Mouse (Mus musculus) R1 (cell line): ENCODE results near the gene N4bp1.
A peak's percentile ranks its signal among the peaks of the same experiment; 100 is the strongest.

Source experiments
- DNase-seq: peaks from one replicate; pipeline ENCODE4 v3.0.0-alpha.2; 2018; ENCODE audit warnings: low read depth, low spot score

The N4bp1 gene

DNA sequence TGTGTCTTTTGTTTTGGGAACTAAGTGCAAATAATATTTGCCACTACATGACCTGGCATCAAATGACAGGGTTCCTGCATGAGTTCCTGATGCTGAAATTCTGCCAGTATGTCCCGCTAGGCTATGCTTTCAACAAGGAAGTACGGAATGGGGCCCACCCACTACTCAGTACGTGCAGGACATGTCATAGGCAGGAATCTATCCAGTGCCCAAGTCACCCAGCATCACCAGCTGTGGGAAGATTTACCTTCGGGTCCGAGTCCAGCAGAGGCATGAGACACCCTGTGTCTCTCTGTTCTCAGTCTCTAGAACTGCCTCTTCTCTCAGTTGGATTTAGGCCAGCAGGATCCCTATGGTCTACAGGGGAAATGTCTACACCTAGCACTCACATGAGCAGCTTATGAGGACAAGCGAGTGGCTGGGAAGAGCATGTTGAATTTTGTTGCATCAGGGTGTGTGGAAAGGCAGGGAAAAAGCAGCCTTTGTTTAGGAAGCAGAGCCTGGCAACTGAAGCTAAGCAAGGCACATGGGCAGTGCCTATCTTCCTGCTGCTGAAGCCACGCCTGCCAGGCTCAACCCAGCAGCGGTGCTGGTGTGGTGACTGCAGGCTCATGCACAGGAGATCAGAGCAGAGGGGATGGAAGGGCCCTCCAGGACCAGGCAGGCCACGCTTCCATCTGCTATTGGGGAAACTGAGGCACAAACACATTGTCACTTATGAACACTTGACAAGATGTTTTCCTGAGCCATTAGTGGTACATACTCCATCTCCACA, 59.2 kb downstream of the N4bp1 start:
- DNase-seq: no peak

DNA sequence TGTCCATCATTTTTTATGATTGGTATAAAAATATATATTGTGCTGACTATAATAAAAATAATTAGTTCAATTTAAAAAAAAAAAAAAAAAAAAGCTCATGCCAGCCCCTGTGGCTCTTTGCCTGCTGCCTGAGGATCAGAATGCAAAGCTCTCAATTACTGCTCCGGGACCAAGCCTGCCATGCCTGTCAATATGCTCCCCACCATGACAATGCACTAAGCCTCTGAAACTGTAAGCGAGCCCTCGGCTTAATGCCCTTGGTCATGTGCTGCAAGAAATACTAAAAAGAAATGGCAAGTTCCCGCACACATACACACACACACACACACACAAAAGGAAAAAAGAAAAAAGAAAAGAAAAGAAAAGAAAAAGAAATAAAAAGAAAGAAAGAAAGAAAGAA, 60.3 kb downstream of the N4bp1 start:
- no peak for DNase-seq

DNA sequence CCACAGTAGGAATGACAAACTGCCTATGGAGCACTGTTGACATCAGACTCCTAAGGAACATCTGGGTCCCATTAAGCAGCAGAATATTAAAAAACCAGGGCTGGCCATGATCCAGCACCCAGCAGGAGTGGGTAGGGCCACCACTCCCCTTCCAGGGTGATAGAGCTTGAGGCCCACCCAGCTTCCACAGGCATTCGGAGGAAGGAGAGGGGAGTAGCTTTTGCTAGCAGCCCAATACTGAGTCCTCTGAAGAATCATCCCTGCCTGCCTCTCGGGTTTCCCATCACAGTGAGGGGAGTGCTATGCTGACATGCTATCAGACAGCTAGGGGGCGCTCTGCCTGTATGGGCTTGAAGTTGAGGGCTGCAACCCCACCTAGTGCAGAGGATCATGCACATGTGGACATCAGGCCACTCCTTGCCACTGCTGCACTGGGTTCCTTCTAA, 64.3 kb downstream of the N4bp1 start:
- peak; percentile 85 for DNase-seq

DNA sequence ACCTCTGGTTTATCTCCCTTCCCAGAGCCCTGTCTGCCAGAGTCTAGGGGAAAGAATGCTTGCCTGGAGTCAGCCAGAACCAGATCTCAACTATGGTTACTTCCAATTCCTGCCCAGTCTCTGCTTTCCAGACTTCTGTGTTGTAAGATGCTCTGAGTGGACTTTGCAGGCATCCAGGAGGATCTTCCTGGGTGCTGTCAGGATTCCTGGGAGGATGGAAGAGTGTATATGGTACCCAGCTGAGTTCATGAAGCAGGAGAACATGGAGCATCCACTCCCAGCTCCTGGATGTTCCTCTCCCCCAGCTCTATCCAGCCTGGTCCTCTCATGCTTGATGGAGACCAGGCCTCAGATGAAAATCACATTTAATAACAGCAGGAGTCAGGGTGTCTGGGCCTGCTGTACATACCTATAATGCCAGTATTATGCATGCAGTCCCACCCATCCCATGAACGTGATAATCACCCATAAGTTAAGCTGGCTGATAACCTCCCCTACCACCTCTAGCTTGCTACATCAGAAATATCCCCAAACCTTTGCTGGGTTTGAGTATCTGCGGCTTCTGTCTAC, 64.8 kb downstream of the N4bp1 start:
- DNase-seq: no peak

DNA sequence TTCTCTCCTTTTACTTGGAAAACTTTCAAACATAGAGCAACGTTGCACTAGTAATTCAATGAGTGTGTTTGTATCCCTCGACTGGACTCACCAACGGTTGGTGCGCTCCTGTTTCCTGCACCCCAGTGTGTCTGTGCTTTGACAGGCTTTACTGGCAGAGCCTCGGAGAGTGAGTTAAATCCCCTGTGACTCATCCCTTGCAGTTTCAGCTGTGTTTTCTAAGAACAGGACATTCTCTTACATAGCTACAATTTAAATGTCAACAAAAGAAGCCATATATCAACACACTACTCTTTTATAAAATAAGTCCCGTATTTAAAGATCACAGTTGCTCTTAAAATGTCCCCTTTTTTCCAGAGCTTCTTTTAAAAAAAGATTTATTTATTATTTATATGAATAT, 65.6 kb downstream of the N4bp1 start:
- no peak for DNase-seq

DNA sequence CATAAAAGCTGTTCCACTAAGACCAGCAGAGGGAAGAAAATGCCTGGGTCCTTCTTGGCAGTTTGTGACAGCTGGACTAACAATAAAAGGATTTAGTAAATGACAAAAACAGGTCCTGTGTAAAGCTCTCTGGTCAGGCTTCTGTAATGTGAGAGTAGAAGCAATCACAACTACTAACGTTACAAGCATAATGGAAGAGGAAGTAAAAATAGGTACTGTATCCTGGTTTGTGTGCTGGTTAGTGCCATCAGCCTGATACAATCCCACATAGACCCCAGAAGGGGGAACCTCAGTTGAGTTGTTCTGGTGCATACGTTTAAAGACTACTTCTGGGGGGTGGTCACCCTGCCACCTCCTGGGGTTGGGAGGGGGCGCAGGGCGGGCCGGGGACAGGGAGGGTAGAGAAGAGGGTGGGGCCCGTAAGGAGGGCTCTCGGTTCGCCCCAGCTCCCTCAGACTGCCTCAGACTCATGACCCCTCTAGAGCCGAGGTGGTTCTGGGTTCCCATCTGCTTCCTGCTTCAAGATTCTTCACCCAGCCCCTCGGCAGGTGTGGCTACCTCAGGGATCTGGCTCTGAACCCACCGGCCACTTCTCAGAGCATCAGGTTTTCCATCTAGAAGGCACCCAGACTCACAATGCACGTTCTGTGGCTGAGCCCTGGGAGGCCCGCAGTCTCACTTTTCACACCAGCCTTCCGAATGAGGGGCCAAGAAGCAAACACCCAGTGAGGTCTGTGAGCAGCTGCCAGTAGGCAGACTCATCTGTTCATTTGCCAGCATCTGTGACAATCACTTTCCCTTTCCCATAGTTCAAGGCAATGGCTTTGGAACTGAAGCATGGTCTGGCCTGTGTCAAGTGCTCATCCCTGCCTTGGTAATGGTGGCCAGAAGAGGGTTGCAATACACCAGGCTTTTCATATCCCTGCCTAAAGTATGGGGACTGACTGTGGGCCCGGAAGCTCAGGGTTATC, 75.8 kb downstream of the N4bp1 start:
- no peak for DNase-seq

DNA sequence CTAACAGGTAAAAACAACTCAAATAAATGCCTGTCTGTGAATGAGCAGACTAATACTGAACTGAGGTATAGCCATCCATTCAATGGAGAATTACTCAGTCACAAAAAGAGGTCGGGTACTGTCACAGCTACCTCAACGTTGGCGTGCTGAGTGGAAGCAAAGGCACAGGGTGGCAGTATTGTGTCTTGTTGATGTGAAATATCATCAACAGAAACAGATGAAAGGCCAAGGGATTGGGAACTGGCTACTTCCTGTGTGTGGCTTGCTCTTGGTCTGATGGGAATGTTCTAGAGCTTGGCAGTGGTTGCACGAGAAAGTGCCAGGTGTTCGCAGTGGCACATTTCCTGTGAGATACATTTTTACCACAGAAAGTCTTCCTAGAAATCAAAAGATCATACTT, 76.8 kb downstream of the N4bp1 start:
- no peak for DNase-seq

DNA sequence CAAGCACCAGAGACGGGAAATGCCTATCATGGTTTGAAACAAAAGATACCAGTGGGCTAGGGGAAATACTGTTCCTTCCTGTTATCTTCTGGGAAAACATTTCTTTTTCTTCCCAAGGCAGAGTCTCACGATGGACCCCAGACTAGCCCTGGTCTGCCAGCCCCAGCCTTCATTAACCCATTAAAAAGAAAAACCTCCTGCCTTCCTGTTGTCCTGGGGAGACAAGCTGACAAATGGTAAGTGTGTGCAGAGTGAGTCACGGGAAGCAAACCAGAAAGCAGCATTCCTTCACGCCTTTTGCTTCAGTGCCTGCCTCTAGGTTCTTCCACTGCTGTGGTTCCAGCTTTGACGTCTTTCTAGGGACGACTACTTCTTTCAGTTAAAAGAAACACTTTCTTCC, 83.1 kb downstream of the N4bp1 start:
- DNase-seq: no peak

DNA sequence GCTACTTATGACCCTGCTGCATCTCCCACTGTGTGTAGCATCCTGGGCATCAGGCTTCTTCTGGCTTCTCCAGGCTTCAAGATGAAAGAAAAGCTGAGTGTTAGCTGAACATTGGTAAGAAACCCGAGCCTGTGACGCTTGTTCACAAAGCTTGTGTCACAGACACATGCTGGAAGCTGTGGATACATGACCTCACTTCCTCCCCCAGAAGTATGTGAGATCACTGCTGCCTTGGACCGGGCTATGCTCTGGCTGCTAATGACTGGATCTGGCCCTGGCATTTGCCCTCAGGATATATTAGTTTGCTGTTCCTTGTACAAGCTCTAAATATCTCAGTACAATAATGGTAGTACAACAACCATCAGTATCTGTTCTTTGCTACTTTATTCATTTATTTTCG, 84.1 kb downstream of the N4bp1 start:
- no peak for DNase-seq

DNA sequence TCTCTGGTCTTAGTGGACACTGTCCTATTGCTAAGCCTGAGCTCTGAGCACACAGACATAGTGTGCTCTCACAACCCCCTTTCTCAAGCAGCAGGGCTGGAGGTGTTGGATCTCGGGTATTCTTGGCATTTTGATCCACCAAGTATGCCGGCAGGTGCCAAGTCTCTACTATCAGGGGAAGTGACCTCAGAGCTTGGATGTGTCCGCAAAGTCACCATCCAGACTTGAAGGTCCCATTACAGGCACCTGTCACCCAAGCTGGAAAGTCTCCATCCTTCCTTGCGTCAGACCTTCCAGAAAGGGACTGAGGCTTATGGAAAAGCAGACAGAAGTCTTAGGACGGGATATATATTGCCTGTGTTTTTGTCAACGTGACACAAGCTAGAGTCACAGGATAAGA, 86.9 kb downstream of the N4bp1 start:
- DNase-seq: no peak

DNA sequence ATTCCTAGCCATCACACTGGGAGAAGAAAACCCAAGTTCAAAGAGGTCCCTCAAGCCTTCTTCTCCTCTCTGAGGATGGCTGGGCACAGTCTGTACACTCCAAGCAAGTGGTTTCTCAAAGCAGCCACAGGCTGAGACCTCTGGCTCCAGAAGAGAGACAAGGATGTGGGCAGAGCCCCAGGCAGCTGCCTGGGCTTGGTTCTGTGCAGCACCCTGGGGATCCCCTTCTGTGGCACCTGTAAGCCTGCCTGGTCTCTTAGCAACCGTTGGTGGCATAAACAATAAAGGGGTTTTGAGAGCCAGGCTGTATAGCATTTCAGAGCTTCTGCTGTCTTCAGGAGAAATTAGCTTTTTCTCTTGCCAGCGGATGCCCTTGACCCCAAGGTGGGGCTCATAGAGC, 87.4 kb downstream of the N4bp1 start:
- DNase-seq: no peak

DNA sequence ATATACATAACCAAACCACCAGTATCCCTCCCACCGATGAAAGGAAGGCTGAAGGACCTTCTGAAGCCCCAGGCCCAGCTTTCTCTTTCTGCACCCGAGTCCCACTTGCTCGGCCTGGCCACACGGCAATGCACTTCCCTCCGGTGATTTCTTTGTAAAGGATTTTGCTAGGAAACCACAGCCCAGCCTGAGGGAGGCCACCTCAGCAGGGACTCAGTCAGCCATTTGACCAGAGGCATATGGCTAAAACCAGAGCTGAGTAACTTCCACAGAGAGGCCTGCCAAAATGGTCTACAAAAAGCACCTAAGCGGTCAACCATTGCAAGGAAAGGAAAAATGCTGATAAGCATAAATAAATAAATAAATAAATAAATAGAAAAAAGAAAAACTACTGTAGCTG, 90.3 kb downstream of the N4bp1 start:
- no peak for DNase-seq

DNA sequence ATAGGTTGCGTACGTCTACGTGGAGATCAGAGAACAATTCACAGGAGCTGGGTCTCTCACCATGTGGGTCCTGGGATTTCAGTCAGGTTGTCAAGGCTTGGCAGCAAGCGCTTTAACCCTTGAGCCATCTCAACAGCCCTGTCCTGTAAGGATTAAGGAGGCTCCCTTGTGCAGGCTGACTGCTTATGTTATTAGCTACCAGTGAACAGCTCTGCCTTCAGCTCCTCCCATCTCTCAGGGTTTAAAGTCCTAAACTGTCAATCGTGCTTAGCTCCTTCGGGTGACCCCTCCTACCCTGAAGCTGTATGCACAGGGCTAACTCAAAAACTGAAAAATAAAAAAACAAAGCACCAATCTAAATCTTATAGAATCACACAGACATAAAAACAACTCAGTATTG, 93.5 kb downstream of the N4bp1 start:
- no peak for DNase-seq

DNA sequence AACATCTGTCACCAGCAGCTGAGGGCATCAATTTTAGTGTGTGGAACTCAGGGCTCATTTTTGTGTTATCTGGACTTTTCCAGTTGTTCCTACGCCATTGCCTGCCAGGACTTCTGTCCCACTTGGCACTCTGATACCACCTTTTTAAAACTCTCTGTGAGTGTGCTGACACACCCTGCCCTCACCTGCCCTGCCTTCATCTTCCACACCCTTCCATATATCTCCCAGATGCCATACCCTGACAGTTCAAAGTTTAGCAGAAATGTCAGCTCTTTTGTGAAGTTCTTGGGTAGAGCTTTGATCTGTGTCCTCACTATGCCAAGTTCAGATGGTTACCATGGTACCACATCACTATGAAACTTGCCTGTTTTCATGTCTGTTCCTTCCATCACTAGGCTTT, 95.5 kb downstream of the N4bp1 start:
- no peak for DNase-seq

DNA sequence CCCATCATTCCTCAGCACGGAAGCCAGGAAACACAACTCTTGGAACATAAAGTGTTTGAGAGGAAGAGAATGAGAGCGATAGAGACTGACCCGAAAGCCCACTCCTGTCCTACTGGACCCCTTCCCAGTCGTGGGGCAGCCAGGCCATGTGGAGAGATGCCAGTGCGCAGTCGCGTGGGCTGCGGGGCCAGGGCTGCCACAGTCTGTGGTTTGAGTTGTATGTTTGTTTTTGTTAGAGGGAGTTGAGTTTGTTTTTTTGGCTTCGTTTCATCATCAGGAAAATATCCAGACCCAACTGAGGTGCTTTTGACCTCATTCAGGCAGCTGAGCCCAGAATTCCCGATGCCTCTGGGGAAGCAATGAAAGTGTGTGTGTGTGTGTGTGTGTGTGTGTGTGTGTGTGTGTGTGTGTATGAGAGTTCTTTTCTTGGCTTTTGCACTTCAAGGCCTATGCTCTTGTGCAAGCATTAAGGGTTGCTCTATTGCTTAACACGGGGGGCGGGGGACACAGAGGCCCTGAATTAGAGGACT, 97.1 kb downstream of the N4bp1 start:
- DNase-seq: no peak

DNA sequence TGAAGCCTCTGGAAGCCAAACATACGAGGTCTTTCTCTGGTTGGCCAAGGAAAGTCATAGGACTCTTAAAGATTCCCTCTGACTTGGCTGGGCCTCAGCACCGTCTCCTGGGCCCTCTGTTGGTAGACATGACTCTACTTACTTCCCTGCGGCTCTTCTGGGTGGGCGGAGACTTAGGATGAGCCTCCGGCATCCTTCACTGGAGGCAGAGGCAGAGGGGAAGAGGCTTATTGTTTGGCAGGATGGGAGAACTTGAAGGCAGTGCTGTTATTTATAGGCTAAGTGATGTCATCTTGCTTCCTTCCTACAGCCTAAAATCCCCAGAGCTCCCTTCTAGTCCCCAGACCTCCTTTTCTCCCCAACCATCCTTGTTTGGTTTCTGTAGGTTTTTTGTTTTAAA, 98.6 kb downstream of the N4bp1 start:
- peak; percentile 85 for DNase-seq

DNA sequence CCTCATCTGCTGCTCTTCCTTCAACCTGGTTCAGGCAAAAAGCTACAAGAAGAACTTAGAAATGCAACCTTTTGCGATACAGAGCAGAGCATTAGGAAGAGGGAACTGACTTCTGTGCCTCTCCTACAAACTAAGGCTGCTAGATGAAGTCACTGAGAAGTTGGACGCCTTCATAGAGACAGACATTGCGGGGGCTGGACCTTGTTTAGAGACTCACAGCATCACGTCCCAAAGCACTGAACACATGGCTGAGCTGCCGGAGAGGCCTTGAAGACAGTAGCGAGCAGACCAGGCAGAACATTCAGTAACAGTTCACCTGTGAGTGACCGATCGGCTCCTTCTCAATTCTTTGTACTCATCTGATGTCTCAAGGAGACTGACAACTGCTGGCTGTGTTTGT, 104.0 kb downstream of the N4bp1 start:
- DNase-seq: no peak

DNA sequence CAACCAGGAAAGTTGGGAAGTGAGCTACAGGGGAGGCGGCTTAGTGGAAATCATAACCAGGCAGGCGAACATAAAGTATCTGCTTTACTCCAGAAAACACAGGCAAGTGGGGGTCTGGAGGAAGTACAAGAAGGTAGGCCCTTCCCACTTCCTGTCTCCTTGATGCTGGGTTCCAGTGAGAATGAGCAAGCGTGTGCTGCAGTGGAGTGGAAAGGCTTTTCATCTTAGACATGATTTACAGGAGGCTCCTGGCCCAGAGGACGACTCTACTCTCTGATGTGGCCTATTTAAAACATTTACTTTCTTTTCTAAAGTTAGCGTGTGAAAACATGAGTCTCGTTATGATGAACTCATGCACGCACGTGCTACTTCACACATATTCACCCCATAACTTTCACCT, 105.9 kb downstream of the N4bp1 start:
- DNase-seq: no peak

DNA sequence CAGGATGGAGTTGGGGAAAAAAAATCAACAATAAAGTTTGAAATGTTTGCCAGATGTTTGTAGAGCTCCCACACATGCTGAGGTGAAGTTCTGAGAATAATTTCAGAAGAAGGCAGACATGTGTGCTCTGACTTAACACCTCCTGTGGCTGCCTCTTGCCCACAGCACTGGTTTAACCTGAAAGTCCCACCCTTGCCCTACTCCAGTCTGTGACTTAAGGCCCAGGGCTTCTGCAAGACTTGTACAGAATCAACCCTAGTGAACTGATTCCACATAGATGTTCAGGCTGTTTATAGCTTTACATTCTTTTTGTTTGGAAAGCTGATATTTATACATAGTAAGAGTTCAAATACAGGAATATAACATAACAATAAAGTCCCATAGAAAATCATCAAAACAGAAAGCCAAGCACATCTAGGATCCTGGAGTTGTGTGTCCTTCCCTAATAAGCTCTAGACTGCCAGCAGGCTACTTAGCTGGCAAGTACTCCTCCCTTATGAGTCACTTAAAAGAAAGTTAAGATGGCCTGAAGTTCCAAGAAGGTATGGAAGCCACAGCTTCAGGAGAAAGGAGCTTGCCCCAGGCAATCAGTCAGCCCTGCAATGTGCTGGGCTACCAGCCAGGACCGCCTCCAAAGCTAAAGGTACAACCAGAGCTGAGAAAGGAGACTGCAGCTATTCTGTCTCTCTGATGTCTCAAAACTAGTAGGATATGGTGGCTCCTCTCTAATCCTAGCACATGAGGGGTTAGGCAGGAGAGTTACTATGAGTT, 114.9 kb downstream of the N4bp1 start:
- no peak for DNase-seq

DNA sequence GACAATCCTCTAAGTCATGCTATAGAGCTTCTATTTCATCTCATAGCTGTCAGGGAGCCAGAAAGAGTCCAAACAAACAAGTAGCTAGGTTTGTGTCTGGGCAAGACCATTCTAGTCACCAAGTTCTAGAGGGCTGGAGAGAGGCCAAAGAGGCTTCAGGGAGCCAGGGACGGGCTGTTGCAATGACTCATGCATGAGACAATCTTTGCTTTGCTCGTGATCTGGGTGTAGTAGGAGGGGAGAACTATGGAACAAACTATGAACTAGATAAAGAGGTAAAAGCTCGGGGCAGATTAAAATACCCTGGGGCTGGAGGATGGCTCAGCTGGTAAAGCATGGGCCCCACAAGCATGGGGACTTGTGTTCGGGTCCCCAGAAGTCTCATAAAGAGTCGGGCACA, 116.6 kb downstream of the N4bp1 start:
- DNase-seq: no peak

DNA sequence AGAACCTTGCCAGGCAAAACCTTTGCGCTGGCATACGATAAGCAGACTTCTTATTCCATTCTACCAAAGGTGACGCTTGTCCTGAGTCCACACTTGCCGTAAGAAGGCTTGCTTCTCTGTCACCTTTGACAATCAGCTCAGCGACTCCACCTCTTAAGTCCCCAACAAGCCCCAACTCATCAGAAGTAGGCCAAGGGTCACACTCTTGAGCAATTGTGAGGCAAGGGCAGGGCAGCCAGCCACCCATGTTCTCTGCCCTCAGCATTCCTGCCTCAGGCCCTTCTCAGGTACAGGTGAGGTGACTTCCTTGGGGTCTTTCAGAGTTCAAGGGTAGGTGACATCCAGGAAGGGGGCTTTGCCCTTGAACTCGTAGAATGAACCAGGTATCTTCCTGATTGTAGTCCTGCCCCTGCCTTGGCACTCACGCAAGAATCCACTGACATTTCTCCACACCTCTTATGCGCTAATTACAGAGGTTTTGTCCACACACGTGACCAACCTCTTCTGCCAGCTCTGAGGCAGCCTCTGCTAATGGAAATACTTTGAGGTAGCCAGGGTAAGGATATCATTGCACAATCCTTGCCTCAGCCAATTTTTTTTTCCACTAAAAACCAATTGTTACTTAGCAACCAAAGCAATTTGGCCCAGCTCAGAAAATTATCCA, 118.4 kb downstream of the N4bp1 start:
- DNase-seq: no peak
